Mouse (Mus musculus): ENCODE data around the gene Zic2.

The Zic2 gene

GRCm38 (mm10) chr14:122490441-122491328 is 15.4 kb downstream of the Zic2 start, which contains the start of gene Gm10837:
TSS of gene Gm10837 (plus strand) at chr14:122490586.
- ATAC-seq (ENCODE audit: insufficient number of reproducible peaks, low FRiP score, low TSS enrichment), result peak; percentile 57; the same call in 1 of the 2 replicates

GRCm38 (mm10) chr14:122491521-122491920 is 16.3 kb downstream of the Zic2 start:
- ATAC-seq (ENCODE audit: insufficient number of reproducible peaks, low FRiP score, low TSS enrichment), result no peak

GRCm38 (mm10) chr14:122492015-122492414 is 16.8 kb downstream of the Zic2 start:
- ATAC-seq (ENCODE audit: insufficient number of reproducible peaks, low FRiP score, low TSS enrichment), result no peak

DNA sequence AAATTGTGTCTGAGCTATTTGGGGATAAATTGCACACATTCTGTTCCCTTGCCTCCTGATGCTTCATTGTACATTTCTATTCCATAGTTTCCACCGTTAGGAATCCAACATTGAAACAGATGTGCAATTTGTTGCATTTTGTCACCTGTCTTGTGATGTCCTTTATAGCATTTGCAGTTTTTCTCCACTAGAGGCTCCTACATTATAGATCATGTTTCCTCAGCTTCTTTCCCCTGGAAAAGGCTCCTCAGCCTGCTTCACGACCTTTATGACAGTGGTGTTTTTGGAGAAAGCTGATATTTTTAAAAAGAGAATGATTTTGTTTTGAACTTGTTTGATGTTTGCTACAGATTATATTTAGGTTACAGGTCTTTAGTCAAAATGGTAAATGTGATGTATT is 33.8 kb downstream of the Zic2 start:
- ATAC-seq (ENCODE audit: insufficient number of reproducible peaks, low FRiP score, low TSS enrichment), result no peak

- ATAC-seq (ENCODE audit: insufficient number of reproducible peaks, low FRiP score, low TSS enrichment), result no peak
These were observed 36.3 kb downstream of the Zic2 start for GRCm38 (mm10) chr14:122511519-122511918.

- no peak for ATAC-seq (ENCODE audit: insufficient number of reproducible peaks, low FRiP score, low TSS enrichment)
These were observed 38.3 kb downstream of the Zic2 start for GRCm38 (mm10) chr14:122513511-122514036.

- ATAC-seq (ENCODE audit: insufficient number of reproducible peaks, low FRiP score, low TSS enrichment), result no peak
These were observed 53.2 kb downstream of the Zic2 start for GRCm38 (mm10) chr14:122528475-122528874.

All from cerebellum, adult (tissue).